Mouse (Mus musculus) left cerebral cortex, adult 9 months (tissue): ENCODE data around the gene Lmbrd2.
A peak's percentile ranks its signal among the peaks of the same experiment; 100 is the strongest.

Experiments used
- DNase-seq, 2 experiments: peaks; one replicate each; pipeline ENCODE4 v3.0.0; 2022; ENCODE audit warnings: low spot score in 2 of 2

The Lmbrd2 gene

GRCm38 (mm10) chr15:9140252-9140680 is at the start of gene Lmbrd2:
Lmbrd2 (plus strand) TSS chr15:9140550.
- DNase-seq = peak; percentile 91 to 97

GRCm38 (mm10) chr15:9090662-9091061 is 49.7 kb upstream of the Lmbrd2 start:
- no peak for DNase-seq

- DNase-seq = no peak
Measured at GRCm38 (mm10) chr15:9093598-9094365, 46.6 kb upstream of the Lmbrd2 start.

- DNase-seq = peak in 1 of 2 experiments; percentile 48
Measured at GRCm38 (mm10) chr15:9094366-9094750, 46.0 kb upstream of the Lmbrd2 start.

GRCm38 (mm10) chr15:9096865-9097264 is 43.5 kb upstream of the Lmbrd2 start:
- no peak for DNase-seq

- DNase-seq = no peak
Measured at GRCm38 (mm10) chr15:9100446-9101077, 39.8 kb upstream of the Lmbrd2 start.

GRCm38 (mm10) chr15:9106303-9107074 is 33.9 kb upstream of the Lmbrd2 start:
- no peak for DNase-seq

GRCm38 (mm10) chr15:9110526-9111347 is 29.6 kb upstream of the Lmbrd2 start:
- no peak for DNase-seq

- DNase-seq = no peak
Measured at GRCm38 (mm10) chr15:9111648-9112047, 28.7 kb upstream of the Lmbrd2 start.

GRCm38 (mm10) chr15:9113556-9113955 is 26.8 kb upstream of the Lmbrd2 start:
- no peak for DNase-seq

GRCm38 (mm10) chr15:9114131-9114530 is 26.2 kb upstream of the Lmbrd2 start:
- no peak for DNase-seq

GRCm38 (mm10) chr15:9114599-9114998 is 25.8 kb upstream of the Lmbrd2 start:
- DNase-seq = no peak

- DNase-seq = no peak
Measured at GRCm38 (mm10) chr15:9118852-9119251, 21.5 kb upstream of the Lmbrd2 start.

- DNase-seq = peak in 1 of 2 experiments; percentile 41
Measured at GRCm38 (mm10) chr15:9120081-9120480, 20.3 kb upstream of the Lmbrd2 start.

GRCm38 (mm10) chr15:9122989-9123388 is 17.4 kb upstream of the Lmbrd2 start:
- no peak for DNase-seq

- DNase-seq = no peak
Measured at GRCm38 (mm10) chr15:9124856-9125255, 15.5 kb upstream of the Lmbrd2 start.

- DNase-seq = no peak
Measured at GRCm38 (mm10) chr15:9127051-9127791, 13.1 kb upstream of the Lmbrd2 start.

GRCm38 (mm10) chr15:9130772-9131498 is 9.4 kb upstream of the Lmbrd2 start:
- DNase-seq = no peak

GRCm38 (mm10) chr15:9131499-9131888 is 8.9 kb upstream of the Lmbrd2 start:
- DNase-seq = no peak
